Mouse (Mus musculus) cortical plate, adult 2 months (tissue): ENCODE measurements around the gene Dennd5b.

Experiments
- CTCF ChIP-seq: fragments of 200-500 bp; IDR thresholded peaks from 2 replicates; pipeline ENCODE4 v1.5.1; 2011; ENCODE audit warnings: mild to moderate bottlenecking, control low read depth, low read length; ENCODE audit not compliant: insufficient read depth; ENCODE audit errors: extremely low read depth
- POLR2A ChIP-seq: fragments of 200-500 bp; IDR thresholded peaks from 2 replicates; pipeline ENCODE4 v1.6.1; 2011; ENCODE audit warnings: mild to moderate bottlenecking, low read length, control low read depth; ENCODE audit not compliant: insufficient read depth; ENCODE audit errors: extremely low read depth

GRCm38 (mm10) chr6:148975096-148975495 lies 126.4 kb downstream of the Dennd5b start:
- TF ChIP-seq CTCF (no peak), POLR2A (no peak)
